Mouse (Mus musculus): Measurements from ENCODE around the gene Lbr.

Gene Lbr

DNA sequence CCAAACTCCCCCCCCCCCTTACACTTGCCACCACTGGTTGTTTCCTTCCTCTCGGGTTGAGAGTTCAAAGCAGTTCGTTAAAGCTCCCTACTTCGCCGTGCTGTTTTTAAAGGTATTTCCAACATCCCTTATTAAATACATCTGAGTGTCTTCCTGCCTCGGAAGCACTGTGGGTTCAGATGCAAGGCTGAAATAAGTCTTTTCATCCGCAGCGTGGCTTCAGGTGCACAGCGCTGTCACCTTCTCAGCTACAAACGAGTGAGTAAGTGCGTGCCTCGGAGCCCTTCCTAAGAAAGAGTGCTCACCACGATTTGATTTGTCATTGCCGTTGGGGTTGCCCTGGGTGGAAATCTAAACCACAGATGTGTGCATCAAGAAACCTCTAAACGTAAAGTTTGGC, at the start of gene Lbr:
Gene Lbr, minus strand, starts transcription at position 266 of the 400 bp plus-strand sequence.
- no peak for DNase-seq

DNA sequence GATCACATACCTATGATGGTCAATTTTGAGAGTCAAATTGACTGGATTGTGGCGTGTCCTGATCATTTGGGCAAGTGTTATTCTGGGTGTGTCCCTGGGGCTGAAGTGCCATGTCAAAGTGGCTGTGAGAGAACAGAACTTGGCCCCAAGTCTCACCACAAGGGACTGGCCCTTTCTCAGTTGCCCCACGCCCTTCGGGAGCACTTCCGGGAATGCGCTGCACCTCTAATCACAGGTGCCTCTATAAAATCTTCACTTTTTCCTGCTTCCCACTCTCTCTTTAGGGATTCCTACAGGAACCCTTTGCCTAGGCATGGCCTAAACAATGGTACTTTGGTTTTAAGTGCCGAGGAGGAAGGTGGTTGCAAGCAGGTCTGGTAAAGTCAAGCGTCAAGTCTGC, 46.8 kb upstream of the Lbr start:
- no peak for DNase-seq

DNA sequence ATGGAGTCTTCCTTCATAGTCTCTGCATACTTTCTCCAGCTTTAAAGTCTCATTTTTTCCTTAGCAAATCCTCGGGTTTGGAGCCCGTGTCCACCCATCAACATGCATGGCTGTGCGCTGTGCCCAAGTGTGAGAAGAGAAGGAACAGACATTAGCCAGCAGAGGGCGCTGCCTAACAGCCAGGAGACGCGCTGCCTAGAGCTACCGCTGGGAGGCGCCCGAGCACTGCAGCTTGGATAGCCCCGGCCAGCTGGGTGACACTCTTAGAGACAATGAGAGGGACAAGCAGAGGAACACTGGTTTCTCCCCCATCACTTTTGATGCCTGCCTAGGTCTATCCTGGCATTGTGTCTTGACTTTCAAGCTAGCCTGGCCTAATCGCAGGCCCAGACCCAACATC, 46.0 kb upstream of the Lbr start:
- peak; percentile 91 for DNase-seq

DNA sequence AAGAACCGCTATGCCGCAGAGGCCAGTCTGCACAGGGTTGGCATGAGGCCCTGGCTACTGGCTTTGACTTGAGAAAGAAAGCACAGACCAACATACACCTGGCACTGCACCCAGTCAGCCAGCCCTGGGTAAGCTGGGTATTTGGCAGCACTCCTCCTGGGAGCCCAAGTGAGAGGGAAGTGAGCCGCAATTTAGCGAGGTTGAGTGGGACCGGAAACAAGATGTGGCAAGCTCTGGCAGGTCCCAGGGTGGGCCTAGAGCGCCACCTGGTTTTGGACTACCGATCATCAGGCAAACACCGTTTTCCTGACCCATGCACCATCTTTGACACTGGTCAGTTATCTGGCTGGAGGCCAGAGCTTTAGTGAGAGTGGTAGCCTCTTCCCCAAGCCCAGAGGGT, 38.7 kb upstream of the Lbr start:
- peak; percentile 80 for DNase-seq

DNA sequence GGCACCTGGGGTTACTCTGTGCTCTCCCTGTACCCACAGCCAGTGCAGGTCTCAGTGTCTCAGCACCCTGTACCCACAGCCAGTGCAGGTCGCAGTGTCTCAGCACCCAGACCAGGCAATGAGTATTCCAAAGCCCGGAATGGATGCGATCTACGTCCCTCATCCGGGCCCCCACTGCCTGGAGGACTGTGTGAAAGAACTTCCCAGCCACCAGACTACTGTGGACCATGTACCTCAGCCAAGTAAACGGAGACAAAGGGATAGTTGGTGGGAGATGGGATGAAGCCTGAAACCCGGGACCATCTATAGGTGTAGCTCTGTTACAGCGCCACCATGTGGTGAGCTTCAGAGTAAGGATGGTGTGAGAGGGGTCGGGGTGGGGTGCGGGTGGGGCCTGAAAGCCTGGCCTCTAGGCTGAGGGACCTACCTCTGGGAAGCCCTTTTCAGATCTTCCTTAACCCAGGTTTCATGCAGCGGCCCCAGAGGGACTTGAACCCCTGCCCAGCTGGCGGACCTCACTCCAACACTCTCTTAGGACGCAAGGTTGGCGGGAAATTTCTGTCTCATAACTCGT, 38.0 kb upstream of the Lbr start:
- DNase-seq = no peak

DNA sequence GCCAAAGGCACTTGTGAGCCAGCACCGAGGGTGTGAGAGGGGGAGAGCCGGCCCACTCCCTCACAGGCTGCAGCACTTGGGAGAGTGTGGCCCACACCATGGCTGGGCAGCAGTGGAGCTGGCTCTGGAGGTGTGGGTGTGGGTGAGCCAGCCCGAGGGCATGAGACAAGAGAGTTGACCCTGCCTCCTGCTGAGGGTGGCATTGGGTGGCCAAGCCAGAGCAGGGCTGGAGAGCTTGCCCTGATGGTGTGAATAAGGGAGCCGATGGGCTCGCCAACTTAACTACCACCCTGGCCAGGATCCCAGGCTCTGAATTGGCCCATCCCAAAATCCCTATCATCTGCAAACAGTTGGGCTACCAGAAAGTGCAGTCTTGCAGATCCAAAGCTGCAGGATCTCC, 35.6 kb upstream of the Lbr start:
- no peak for DNase-seq

DNA sequence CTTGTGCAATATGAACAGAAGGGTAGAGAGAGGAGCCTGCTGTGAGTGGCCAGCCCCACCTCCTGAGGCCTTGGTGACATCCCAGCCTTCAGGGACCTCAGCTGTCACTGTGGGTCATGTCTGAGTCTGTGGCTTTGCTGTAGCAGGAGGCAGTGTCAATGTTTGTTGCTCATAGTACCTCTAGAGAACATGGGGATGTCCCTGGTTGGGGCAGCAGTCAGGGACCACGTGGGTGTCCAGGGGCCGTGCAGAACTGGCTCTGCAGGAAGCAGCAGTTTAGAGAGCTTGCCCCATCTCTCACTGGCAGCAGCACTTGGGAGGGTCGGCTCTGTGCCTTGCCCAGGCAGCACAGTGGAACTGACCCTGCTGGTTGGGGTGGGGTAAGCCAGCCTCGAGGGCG, 34.2 kb upstream of the Lbr start:
- no peak for DNase-seq

DNA sequence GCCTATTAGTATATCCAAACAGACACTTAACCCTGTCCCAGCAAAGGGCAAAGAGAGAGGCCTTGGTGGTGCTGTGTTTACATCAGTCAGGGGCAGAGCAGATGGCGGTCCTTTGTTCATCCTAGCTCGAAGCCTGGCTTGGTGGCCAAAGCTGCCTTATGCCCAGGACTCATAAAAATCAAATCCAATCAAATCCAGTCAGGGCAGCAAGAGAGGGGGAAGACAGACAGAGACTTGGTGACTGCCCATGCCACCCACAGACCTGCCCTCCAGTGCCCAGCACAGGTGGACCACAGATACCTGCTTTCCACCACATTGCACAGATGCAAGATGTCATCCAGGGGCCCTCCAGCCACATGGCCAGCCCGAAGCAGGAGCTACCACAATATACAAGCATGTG, 33.8 kb upstream of the Lbr start:
- DNase-seq = no peak

DNA sequence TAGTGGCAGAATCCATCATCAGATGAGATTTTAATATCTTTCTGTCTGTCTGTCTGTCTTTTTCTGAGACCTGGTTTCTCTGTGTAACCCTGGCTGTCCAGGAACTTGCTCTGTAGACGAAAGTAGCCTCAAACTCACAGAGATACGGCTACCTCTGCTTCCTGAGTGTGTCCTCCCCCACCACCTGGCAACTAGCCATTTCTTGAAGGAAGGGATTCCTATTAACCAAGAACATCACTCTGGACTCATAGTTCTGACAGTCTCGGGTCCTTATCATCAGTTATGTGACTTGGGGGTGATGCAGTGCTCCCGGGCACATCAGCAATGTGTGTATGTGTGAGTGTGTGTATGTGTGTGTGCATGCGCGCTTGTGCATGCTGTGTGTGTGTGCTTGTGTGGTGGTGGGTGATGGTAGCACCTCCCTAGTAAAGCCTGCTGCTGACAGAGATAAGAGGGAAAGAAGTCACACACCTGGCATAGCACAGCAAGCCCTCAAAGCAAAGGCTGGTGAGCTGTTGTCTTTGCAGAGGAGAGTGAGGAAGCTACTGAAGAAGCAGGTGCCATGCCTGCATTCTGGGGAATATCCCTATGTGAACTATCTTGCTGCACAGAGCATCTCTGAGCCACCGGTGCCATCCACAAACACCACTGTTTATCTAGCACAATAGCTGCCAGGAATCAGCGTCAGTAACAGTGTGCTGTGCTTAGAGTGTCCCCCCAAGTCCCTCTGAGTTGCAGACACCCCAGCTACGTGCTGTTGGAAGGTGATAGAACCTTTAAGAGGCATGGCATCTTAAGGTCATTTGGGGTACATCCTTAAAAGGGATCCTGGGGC, 30.5 kb upstream of the Lbr start:
- no peak for DNase-seq

DNA sequence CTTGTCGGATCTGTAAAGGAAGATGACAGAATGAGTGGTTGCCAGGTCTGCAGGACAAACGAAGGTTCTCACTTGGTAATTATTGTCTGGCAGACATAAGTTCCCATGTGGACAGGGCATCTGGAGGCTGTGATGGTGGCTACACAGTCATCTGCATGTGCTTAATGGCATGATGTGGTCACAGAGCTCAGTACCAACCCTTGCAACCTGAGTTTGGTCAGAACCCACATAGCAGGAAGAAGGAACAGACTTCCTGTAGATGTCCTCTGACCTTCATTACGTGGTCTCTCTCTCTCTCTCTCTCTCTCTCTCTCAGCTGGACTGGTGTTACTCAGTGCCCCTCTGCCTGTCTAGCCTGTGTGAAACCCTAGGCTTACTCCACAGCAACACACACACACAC, 29.8 kb upstream of the Lbr start:
- DNase-seq = no peak

DNA sequence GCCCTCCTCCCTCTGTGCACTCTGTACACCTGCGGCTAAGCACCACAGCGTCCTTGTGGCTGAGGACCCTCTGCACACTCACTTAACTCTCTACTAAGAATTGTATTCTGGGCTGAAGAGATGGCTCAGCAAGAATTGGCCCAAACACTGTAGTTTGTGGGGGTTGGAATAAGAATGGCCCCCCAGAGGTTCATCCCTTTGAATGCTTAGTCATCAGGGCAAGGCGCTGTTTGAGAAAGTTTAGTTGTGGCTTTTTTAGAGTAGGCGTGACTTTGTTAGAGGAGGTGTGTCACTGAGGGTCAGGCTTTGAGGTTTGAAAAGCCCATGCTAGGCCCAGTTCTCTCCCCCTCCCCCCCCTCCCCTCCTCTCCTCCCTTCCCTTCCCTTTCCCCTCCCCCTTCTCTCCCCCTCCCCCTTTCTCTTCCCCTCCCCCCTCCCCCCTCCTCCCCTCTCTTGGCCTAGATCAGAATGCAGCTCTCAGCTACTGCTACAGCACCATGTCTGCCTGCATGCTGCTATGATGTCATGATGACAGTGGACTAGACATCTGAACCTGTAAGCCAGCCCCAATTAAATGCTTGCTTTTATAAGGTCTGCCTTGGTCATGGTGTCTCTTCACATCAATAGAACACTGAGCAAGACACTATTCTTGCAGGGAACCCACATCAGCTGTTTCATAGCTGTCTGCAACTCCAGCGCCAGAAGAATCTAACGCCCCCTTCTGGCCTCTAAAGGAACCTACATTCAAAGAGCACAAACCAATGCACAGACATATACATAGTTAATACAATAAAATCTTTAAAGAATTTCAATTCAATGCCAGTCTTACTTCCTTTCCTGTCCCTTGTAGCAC, 23.8 kb upstream of the Lbr start:
- DNase-seq = no peak

DNA sequence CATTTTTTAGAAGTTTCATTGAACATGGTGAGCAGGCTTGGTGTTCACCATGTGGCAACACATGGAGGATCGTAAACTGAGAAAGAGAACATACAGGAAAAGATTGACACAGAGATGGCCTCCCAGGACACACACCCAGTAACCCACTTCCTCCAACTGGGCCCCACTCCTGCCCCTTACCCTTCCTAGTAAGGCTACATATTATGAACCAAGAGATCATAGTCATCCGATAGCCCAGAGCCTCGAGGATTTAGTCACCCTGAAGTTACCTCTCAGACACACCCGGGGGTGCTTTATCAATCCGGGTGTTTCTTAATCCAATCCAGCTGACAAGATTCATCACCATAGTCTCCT, 23.0 kb upstream of the Lbr start:
- no peak for DNase-seq

DNA sequence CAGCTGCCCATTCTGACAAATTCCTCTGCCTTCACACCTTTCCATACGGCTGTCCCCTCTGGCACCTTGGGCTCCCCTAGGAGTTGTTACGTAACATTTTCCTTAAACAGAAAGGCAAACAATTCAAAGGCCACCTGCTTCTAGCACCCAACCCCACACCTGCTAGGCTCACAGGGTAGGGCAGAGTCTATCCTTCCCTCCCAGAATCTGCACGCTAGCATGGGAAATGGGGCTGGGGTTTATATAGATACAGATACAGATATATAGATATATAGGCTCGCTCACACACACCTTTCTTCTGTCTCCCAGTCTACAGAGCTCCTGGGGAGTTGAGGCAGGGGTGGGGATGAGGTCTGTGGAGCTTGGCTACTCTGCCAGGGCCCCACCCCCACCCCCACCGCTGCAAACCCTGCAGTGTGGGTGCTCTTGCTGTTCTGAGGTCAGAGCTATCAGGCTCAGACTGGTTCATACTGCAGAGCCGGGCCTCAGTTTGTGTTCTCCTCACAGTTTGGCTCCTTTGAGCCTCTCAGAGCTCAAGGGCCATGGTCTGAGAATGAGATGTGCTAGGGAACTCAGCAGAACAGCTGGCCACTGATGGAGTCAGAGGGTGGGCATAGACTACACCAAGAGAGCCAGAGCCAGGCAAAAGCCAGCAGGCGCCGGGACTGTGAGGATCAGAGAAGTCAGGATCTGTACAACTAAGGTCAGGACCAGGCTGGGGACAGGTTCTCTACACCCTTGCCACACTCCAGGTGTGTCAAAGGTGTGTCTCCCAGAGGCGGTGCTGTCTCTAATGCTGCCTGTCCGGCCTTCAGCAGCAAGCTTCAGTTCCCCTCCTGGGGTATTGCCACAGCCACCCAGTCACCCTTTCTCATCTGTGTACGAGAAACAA, 22.4 kb upstream of the Lbr start:
- no peak for DNase-seq

DNA sequence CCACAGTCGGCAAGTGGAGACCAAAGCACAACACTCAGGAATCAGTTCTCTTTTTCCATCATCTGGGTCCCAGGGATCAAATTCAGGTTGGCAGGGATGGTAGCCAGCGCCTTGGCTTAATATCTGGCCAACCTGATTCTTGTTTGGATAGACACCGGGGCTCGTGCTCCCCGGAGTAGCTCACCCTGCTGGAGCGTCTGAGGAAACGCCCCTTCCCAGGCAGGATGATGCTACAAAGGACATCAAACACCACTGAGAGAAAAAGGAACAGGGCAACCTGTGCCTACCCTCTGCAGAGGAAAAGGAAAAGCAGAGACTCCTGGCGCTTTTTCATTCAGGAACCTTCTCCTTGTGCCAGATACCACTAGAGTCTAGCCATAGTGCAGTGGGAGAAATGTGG, 20.6 kb upstream of the Lbr start:
- DNase-seq = no peak

DNA sequence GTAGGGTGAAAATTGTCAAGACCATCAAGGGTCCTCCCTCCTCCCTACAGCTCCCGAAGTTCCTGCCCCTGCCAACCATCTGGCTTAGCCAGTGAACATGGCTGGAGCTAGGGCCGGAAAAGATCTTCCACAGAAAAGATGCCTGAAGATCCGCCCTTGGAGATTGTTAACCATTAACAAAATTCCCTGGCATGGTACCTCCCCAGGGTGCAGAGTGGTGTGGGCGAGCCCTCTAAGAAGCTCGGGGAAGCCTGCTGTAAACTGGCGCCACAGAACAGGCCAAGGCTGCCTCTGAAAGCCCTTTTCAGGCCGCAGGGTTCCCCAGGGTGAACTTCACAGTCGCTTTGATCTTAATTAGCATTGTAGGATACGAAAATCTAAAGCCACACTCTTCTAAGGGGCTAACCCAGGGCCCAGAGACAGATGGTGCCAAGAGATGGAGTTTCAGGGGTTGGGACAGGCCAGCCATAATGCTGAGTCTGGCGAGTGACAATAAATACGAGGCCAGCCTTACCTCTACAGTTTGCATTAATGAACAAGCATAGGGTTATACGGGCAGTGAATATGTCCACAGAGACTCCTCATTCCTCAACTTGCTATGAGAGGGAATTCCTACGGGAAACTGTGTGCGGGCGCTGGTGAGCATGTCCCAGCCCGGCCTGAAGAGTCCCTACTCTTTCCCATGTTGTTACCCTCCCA, 20.0 kb upstream of the Lbr start:
- no peak for DNase-seq

DNA sequence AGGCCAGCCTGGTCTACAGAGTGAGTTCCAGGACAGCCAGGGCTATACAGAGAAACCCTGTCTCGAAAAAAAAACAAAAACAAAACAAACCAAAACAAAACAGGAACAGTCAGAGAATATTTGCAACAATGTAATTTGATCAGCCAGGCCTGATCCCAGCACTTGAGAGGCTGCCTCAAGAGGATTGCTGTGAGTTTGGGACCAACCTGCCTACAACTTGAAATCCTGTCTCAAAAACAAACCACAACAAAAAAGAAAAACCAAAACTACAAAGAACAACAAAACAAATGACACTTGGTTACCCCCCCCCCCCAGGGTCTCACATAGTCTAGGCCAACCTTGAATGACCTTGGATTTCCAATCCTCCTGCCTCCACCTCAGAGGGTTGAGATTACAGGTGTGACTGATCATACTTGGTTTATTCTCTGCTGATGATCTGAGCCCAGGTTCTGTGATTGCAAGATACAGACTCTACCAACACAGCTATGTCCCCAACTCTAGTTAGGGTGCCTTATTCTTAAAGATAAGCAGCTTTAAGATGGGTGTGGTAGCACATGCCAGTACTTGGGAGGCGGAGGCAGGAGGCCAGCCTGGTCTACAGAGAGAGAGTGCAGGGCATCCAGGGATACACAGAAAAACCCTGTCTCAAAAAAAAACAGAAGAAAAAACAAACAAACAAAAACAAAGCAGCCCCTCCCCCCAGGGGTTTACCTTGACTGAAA, 18.5 kb upstream of the Lbr start:
- DNase-seq = no peak

DNA sequence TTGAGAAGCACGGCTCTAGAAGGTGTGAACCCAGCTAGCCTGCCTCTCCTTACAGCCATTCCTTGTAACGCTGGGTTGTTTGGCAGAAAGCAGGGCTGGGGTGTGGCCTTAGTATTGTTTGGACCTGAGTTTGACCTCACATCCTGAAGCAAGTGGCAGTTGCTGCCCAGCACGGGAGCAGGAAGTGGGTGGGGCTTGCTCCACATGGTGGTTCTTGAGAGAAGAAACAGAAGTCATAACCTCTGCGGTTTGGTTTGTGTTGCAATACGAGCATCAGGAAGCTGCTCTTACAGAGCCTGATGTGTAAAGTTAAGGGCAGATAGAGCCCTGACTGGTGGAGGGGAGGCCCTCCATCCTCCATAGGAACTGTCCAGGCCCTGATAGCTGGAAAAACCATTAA, 17.8 kb upstream of the Lbr start:
- peak; percentile 96 for DNase-seq

DNA sequence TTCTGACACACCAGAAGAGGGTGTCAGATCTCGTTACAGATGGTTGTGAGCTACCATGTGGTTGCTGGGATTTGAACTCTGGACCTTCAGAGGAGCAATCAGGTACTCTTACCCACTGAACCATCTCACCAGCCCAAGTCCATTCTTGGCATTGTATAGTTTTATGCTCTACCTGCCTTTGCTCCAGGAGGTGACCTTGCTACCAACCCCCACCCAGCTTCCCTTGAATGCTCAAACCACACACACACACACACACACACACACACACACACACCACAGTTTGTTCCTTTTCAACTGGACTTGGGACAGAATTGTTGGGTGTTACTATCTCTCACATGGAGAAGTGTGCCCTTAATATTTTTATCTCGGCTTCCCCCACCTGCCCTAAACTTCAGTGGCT, 13.5 kb upstream of the Lbr start:
- DNase-seq = no peak

DNA sequence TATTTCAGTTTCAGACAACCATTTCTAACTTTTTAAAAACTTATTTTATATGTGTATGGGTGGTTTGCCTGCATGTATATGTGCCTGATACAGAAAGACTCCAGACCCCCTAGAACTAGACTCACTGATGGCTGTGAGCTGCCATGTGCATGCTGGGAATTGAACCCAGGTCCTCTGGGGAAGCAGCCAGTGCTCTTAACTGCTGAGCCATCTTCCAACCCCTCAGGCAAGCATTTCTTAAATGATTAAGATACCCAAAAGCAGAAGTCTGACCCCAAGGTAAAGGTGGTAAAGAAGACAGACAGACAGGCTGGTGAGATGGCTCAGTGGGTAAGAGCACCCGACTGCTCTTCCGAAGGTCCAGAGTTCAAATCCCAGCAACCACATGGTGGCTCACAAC, 12.0 kb upstream of the Lbr start:
- no peak for DNase-seq

DNA sequence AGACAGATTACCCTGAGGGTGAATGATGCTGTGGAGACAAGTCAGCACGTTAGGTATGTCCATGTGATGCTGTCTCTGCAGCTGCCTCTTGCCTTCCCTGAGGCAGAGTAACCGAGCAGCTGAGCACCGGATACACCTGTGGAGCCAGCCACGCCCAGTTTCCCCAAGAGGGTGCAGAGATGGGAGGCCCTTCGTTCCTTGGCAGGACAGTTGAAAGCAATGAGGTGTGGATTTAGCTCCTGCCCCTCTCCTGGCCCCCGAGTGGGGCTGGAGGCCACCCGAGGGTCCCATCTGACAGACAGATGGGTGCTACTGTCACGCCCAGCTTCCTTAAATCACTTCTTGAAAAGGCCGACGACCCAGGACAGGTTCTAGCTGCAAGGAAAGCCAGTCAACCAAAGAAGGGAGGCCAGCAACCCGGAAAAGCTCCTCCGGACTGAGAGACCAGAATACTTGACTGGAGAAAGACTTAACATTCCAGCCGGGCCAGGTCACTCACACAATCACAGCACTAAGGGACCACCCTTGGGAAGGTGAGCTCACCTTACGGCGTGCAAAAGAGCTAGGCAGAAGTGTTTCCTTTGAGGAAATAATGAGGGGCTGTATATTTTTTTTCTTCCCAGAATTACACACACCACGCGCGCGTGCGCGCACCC, 10.4 kb upstream of the Lbr start:
- DNase-seq = peak; percentile 75

DNA sequence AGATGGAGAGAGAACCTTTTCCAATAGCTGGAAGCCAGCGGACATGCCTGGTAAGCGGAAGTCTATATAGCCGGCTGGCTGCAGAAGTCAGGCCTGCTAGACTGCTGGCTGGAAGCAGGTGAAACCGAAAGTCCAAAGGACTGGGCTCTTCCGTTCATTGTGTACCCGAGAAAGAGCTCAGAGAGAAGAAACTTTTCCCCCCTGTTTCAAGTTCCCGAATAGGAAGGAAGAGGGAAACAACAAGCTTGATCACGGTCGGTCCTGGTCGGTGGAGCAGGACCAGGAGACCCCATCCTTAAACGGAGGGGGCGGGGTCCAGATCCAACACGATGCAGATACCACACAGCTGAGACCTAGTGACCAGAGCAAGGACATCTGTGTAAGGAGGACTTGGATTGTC, 9.6 kb upstream of the Lbr start:
- peak; percentile 44 for DNase-seq

Measured in lung, postnatal 10 days (tissue).